Mouse (Mus musculus) hindbrain, embryonic 16.5 days (tissue): Measurements from ENCODE around the gene Ing1. TPM values are rescaled to one million over a fixed set of nuclear protein-coding genes. Genes with fewer than 3 reads are reported as not detected.

ENCODE experiments used
- ATAC-seq: fragments of 200-750 bp; cut with Nextera tagmentation; 2 replicates; pipeline ENCODE4 v1.8.0; 2017; ENCODE audit warnings: moderate TSS enrichment, moderate library complexity
- H3K27ac ChIP-seq: fragments of 300-500 bp; sonication (generic); 2 replicates; pipeline ENCODE4 v1.5.1; 2014; ENCODE audit warnings: low read depth, mild to moderate bottlenecking, control low read depth, low read length, moderate library complexity
- H3K27me3 ChIP-seq: fragments of 300-500 bp; sonication (generic); replicated peaks from 2 replicates; pipeline ENCODE4 v1.6.1; 2014; ENCODE audit warnings: low read length; ENCODE audit not compliant: control insufficient read depth, insufficient read depth
- H3K36me3 ChIP-seq: fragments of 300-500 bp; sonication (generic); 2 replicates; pipeline ENCODE4 v1.6.1; 2014; ENCODE audit warnings: mild to moderate bottlenecking, low read length, moderate library complexity, mixed read lengths; ENCODE audit not compliant: control insufficient read depth, insufficient read depth
- H3K4me1 ChIP-seq: fragments of 300-500 bp; sonication (generic); 2 replicates; pipeline ENCODE4 v1.6.1; 2014; ENCODE audit warnings: low read depth, low read length; ENCODE audit not compliant: control insufficient read depth, insufficient read depth
- H3K4me2 ChIP-seq: fragments of 300-500 bp; sonication (generic); 2 replicates; pipeline ENCODE4 v1.6.1; 2014; ENCODE audit warnings: mild to moderate bottlenecking, low read length, control low read depth, moderate library complexity
- H3K4me3 ChIP-seq: fragments of 300-500 bp; sonication (generic); 2 replicates; pipeline ENCODE4 v1.5.1; 2014; ENCODE audit warnings: mild to moderate bottlenecking, low read length, control low read depth, moderate library complexity
- H3K9ac ChIP-seq: fragments of 300-500 bp; sonication (generic); 2 replicates; pipeline ENCODE4 v1.6.1; 2014; ENCODE audit warnings: low read depth, mild to moderate bottlenecking, control low read depth, low read length, moderate library complexity
- H3K9me3 ChIP-seq: fragments of 300-500 bp; sonication (generic); 2 replicates; pipeline ENCODE4 v1.6.1; 2014; ENCODE audit warnings: mild to moderate bottlenecking, low read length, moderate library complexity; ENCODE audit not compliant: control insufficient read depth
- WGBS: fragments of 180-500 bp; shearing (Covaris S2); extraction: QIAGEN DNeasy Blood & Tissue Kit; methylation state at CpG from one replicate; pipeline ENCODE4 v1.1.7; 2014; 5-methylcytosine and 5-hydroxymethylcytosine counted together
- polyA plus RNA-seq: library from polyadenylated mRNA; unstranded; fragments of >200 nt; fragmentation: Nextera tagmentation; extraction: Ambion mirVana; gene quantifications from 2 replicates; pipeline ENCODE4 v1.2.1, GENCODE M21; 2015

The Ing1 gene
- polyA plus RNA-seq, 1 experiment from 2014 or later = 31.3 TPM

DNA sequence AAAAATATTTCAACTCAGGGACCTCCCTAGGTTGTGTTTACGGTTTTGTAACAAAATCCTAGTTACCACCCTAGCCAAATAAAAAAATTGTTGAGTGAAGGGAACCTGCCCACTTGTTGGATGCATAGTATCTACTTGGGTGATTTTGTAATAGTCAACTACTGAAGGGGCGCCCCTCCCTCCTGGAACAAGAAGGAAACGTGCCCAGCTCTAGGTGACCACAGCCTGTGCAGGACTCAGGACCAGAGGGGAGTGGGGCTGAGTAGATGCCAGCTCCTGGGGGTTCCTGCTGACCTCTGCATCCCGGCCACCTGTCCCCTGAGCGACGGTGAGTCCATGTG lies 37.3 kb upstream of the Ing1 start:
- no peak overlapping the region for H3K4me3 ChIP-seq
- no peak for ATAC-seq
- H3K4me2 ChIP-seq = no peak overlapping the region
- H3K27me3 ChIP-seq = no peaks in the 10 kb centered on the region
- no peak overlapping the region for H3K27ac ChIP-seq
- H3K36me3 ChIP-seq = peaks cover 30% of the 10 kb centered on the region
- 89% methylated on average over 6 of the region's 6 CpGs for WGBS
- H3K9me3 ChIP-seq = no peaks in the 10 kb centered on the region
- no peak overlapping the region for H3K9ac ChIP-seq
- no peaks in the 10 kb centered on the region for H3K4me1 ChIP-seq

DNA sequence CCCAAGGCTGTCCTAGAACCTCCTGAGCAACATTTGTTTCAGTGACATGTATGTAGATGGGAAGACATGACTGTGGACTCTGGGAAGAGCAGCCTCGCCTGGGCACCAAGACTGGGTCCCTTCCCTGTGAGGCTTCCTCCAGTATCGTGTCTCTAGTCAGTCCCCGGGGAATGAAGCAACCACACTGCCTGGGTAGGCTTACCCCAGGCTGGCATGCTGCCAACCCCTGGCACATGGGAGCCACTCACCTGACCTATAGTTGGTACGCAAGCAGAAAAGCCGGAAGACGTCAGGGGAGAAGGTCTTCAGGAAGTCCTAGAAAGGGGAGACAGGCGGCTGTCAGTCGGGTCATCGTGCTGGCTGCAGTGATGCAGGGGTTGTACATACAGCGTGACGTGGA lies 36.7 kb upstream of the Ing1 start:
- Histone ChIP-seq H3K9me3 (no peaks in the 10 kb centered on the region), H3K4me2 (no peak overlapping the region), H3K27me3 (no peaks in the 10 kb centered on the region), H3K9ac (no peak overlapping the region), H3K27ac (no peak overlapping the region), H3K4me3 (no peak overlapping the region), H3K4me1 (no peaks in the 10 kb centered on the region), H3K36me3 (peaks cover 24% of the 10 kb centered on the region)
- ATAC-seq = no peak
- WGBS = 91% methylated on average over 11 of the region's 11 CpGs

DNA sequence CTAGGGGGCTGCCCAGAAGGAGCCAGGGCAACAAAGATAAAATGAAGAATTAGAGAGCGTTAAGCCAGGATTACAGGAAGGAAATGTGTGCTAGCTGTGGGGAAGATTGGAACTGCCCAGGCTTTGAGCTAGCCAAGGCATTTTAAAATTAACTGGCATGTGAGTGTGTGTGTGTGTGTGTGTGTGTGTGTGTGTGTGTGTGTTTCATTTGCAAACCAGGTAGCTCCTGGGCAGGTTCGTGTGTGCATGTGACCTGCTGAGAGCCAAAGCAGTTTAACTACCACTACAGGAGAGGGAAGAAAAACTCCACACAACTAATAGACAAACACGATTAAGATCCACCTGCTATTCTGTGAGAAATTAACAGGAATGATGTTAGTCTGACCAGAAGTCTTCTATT lies 32.0 kb upstream of the Ing1 start:
- no peak overlapping the region for H3K27ac ChIP-seq
- 90% methylated on average over 3 of the region's 3 CpGs for WGBS
- H3K36me3 ChIP-seq = peaks cover 5% of the 10 kb centered on the region; the same call in 1 of the 2 replicates
- no peak overlapping the region for H3K4me2 ChIP-seq
- no peak overlapping the region for H3K4me3 ChIP-seq
- no peaks in the 10 kb centered on the region for H3K27me3 ChIP-seq
- no peak for ATAC-seq
- no peaks in the 10 kb centered on the region for H3K4me1 ChIP-seq
- H3K9me3 ChIP-seq = no peaks in the 10 kb centered on the region
- H3K9ac ChIP-seq = no peak overlapping the region

DNA sequence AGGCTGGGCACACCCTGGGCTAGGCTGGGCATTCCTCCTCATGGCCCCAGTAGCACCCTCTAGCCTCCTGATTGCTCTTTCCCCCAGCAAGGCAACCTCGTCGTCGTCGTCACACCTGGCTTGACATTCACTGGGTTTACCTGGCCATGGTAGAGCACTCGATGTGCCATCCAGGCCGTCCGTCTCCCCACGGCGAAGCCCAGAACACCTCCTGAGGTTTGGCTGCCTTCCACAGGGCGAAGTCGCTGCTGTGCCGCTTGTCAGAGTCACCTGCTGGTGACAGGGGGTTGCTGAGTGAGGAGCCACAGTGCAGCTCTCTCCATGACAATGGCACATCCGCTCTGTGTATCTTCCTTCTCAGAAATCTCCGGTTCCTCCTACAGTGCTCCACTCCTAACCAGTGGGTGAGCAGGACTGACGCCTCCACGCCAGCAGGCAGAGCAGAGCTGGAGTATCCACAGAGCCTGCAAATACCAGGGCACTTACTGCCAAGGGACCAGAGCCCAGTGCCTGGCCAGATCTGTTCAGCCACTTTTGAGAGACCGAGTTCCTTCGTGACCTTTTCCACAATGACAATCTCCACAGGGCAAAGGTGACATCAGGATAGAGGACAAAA lies 25.1 kb upstream of the Ing1 start:
- Histone ChIP-seq H3K4me1 (no peaks in the 10 kb centered on the region), H3K4me3 (no peak overlapping the region), H3K4me2 (no peak overlapping the region), H3K27me3 (no peaks in the 10 kb centered on the region), H3K36me3 (peaks cover 7% of the 10 kb centered on the region; the same call in 1 of the 2 replicates), H3K9ac (no peak overlapping the region), H3K27ac (no peak overlapping the region), H3K9me3 (no peaks in the 10 kb centered on the region)
- 73% methylated on average over 18 of the region's 18 CpGs for WGBS
- no peak for ATAC-seq

DNA sequence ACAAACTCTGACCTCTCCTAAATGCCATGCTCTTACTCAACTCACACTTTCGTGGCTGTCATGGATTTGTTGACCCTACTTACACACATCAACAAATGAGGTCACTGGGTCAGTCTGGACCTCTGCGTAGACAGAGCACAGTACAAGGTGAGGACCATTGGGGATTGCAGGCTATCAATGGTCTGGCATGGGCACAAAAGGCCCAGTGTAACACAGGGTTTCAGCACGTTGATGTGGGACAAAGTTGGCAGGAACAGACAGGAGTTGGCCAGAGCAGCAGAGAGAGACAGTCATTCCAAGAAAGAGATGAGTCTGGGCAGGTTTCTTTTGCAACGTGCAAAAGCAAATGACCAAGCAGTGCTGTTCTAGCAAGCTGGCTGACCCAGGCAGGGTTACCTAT lies 24.5 kb upstream of the Ing1 start:
- Histone ChIP-seq H3K4me2 (no peak overlapping the region), H3K9ac (no peak overlapping the region), H3K9me3 (no peaks in the 10 kb centered on the region), H3K27ac (no peak overlapping the region), H3K36me3 (peaks cover 7% of the 10 kb centered on the region; the same call in 1 of the 2 replicates), H3K4me3 (no peak overlapping the region), H3K27me3 (no peaks in the 10 kb centered on the region), H3K4me1 (no peaks in the 10 kb centered on the region)
- ATAC-seq = no peak
- 56% methylated on average over 4 of the region's 4 CpGs for WGBS

DNA sequence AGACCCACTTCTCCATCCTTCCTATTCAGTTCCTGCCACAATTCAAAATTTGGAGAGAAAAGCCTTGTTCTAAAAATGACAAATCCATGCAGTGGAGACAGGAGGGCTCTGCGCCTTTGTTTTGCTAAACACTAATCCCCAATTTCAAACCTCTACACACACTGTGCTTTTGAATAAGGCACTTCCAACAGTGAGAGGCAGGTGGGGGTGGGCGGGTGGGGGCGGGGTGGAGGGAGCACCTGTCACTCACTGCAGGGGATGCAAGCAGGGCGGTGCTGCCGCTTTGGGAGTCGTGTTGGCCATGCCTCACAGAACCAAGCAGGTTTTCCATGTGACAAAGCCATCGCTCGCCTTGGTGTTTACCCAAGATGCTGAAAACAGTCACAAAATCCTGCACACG lies 20.9 kb upstream of the Ing1 start:
- no peaks in the 10 kb centered on the region for H3K9me3 ChIP-seq
- H3K9ac ChIP-seq = no peak overlapping the region
- H3K36me3 ChIP-seq = peaks cover 12% of the 10 kb centered on the region; the same call in 1 of the 2 replicates
- 30% methylated on average over 9 of the region's 9 CpGs for WGBS
- H3K27ac ChIP-seq = no peak overlapping the region
- no peak overlapping the region for H3K4me2 ChIP-seq
- ATAC-seq = no peak
- H3K27me3 ChIP-seq = no peaks in the 10 kb centered on the region
- H3K4me1 ChIP-seq = no peaks in the 10 kb centered on the region
- H3K4me3 ChIP-seq = no peak overlapping the region

DNA sequence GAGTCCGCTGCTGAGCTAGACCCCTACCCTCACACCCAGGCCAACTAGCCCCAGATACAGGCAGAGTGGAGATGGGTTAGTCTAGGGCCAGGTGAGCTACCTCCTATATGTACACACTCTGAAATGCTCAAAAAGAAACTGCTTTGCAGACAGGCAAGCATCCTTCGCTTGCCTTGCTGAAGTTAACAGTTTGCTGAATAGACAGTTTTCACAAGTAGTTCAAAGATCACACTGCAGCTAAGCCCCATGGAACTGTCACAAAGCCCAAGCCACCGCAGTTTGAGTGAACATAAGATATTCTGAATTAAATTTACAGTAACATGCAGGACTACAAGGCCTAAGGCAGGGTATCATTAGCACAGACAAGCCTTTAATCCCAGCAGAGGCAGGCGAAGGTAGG lies 16.3 kb upstream of the Ing1 start:
- WGBS = 93% methylated on average over 4 of the region's 4 CpGs
- H3K36me3 ChIP-seq = peaks cover 20% of the 10 kb centered on the region
- ATAC-seq = no peak
- H3K9ac ChIP-seq = no peak overlapping the region
- H3K4me2 ChIP-seq = no peak overlapping the region
- no peaks in the 10 kb centered on the region for H3K9me3 ChIP-seq
- H3K4me1 ChIP-seq = no peaks in the 10 kb centered on the region
- H3K27me3 ChIP-seq = no peaks in the 10 kb centered on the region
- H3K27ac ChIP-seq = no peak overlapping the region
- no peak overlapping the region for H3K4me3 ChIP-seq

DNA sequence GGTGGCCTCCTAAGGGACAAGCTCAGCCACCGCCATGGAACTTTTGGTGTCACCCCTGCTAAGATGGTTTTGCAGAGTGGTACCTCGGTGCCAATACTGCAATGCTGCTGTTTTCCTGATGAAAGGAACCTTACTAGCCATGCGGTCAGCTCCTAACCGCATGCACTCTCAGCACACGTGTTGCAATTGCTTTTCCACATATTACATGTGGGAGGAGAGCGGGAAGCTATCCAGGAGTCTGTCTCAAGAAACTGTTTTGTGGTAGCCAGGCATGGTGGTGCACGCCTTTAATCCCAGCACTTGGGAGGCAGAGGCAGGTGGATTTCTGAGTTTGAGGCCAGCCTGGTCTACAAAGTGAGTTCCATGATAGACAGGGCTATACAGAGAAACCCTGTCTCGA lies 15.2 kb upstream of the Ing1 start:
- no peak for ATAC-seq
- no peaks in the 10 kb centered on the region for H3K4me1 ChIP-seq
- no peak overlapping the region for H3K4me2 ChIP-seq
- no peak overlapping the region for H3K9ac ChIP-seq
- H3K9me3 ChIP-seq = no peaks in the 10 kb centered on the region
- H3K27ac ChIP-seq = no peak overlapping the region
- H3K4me3 ChIP-seq = no peak overlapping the region
- H3K27me3 ChIP-seq = no peaks in the 10 kb centered on the region
- peaks cover 23% of the 10 kb centered on the region for H3K36me3 ChIP-seq
- WGBS = 95% methylated on average over 8 of the region's 8 CpGs

DNA sequence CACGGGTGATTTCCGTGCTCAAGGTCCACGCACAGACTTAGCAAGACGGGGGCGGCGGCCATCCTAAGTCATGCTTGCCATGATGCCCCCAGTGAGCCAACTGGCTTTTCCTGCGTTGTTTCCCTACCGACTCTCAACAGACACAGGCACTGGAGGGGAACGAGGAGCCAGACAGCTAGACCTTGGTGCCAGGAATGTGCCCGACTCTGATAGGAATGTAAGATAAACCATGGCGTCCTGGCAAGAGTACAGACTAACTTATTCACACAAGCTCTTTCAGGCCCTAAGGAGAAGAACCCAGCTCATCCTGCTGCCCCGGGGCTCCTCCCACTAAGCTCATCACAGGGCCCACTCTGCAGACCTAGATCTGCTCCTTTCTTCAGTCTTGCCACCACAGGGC lies 13.3 kb upstream of the Ing1 start:
- H3K9me3 ChIP-seq = no peaks in the 10 kb centered on the region
- peaks cover 21% of the 10 kb centered on the region for H3K36me3 ChIP-seq
- no peak overlapping the region for H3K4me3 ChIP-seq
- no peaks in the 10 kb centered on the region for H3K4me1 ChIP-seq
- H3K9ac ChIP-seq = no peak overlapping the region
- no peak for ATAC-seq
- H3K4me2 ChIP-seq = no peak overlapping the region
- 92% methylated on average over 12 of the region's 12 CpGs for WGBS
- H3K27ac ChIP-seq = no peak overlapping the region
- H3K27me3 ChIP-seq = no peaks in the 10 kb centered on the region

DNA sequence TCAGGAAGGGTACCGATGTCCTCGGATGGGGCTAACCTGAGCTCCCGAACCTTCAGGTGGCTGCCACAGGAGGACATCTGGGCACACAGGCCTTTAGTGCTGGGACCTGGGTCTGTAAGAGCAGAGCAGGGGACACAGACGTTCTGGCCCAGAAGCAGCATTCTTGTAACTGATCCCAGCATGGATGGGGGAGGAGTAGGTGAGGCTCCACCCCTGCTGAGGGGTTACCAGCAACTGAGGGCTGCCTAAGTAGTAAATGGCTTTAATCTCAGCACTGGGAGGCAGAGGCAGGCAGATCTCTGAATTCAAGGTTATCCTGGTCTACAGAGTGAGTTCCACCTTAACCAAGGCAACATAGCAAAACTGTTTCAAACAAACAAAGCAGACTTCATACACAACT lies 12.5 kb upstream of the Ing1 start:
- H3K36me3 ChIP-seq = peaks cover 17% of the 10 kb centered on the region
- H3K9ac ChIP-seq = no peak overlapping the region
- H3K27ac ChIP-seq = no peak overlapping the region
- ATAC-seq = no peak
- no peak overlapping the region for H3K4me2 ChIP-seq
- no peaks in the 10 kb centered on the region for H3K27me3 ChIP-seq
- H3K4me1 ChIP-seq = no peaks in the 10 kb centered on the region
- 83% methylated on average over 4 of the region's 4 CpGs for WGBS
- H3K4me3 ChIP-seq = no peak overlapping the region
- H3K9me3 ChIP-seq = no peaks in the 10 kb centered on the region
